Mouse (Mus musculus) spleen, adult 2 months (tissue): Measurements from ENCODE around the gene Stard9. TPM values are rescaled to one million over a fixed set of nuclear protein-coding genes. Genes with fewer than 3 reads are reported as not detected.
A peak's percentile ranks its signal among the peaks of the same experiment; 100 is the strongest.

Experiments
- DNase-seq, 2 experiments: peaks; one replicate each; pipeline versions ENCODE4 v3.0.0 to v3.0.0-alpha.2; 2012 to 2021; ENCODE audit warnings: low spot score in 2 of 2, low read depth in 1 of 2
- H3K27ac ChIP-seq: fragments of 200-500 bp; 2 replicates; pipeline ENCODE4 v1.5.1; 2012; ENCODE audit warnings: low read length, inconsistent platforms; ENCODE audit not compliant: insufficient read depth
- H3K27me3 ChIP-seq: fragments of 200-500 bp; 2 replicates; pipeline ENCODE4 v1.6.1; 2012; ENCODE audit warnings: mild to moderate bottlenecking, moderate library complexity, low read length, inconsistent platforms; ENCODE audit not compliant: control insufficient read depth, insufficient read depth
- H3K36me3 ChIP-seq: fragments of 200-500 bp; 2 replicates; pipeline ENCODE4 v1.6.1; 2012; ENCODE audit warnings: mild to moderate bottlenecking, low read length, inconsistent platforms; ENCODE audit not compliant: control insufficient read depth, insufficient read depth
- H3K4me1 ChIP-seq: fragments of 200-500 bp; 2 replicates; pipeline ENCODE4 v1.6.1; 2011; ENCODE audit warnings: inconsistent platforms; ENCODE audit not compliant: control insufficient read depth, insufficient read depth, insufficient read length
- H3K4me3 ChIP-seq: fragments of 200-500 bp; 2 replicates; pipeline ENCODE4 v1.5.1; 2011; ENCODE audit warnings: mild to moderate bottlenecking, inconsistent platforms; ENCODE audit not compliant: insufficient read depth, insufficient read length; ENCODE audit errors: extremely low read depth
- CTCF ChIP-seq: fragments of 200-500 bp; IDR thresholded peaks from 2 replicates; pipeline ENCODE4 v1.5.1; 2011; ENCODE audit warnings: mild to moderate bottlenecking, inconsistent platforms; ENCODE audit not compliant: insufficient read depth, insufficient read length, insufficient replicate concordance; ENCODE audit errors: extremely low read depth
- POLR2A ChIP-seq: fragments of 200-500 bp; IDR thresholded peaks from 2 replicates; pipeline ENCODE4 v1.6.1; 2011; ENCODE audit warnings: low read depth, low read length, inconsistent platforms
- WGBS: fragments of 180-500 bp; shearing (Covaris S2); methylation state at CpG from one replicate; pipeline ENCODE4 v1.1.7; 2018; 5-methylcytosine and 5-hydroxymethylcytosine counted together
- polyA plus RNA-seq: library from polyadenylated mRNA; depleted of rRNA; stranded (reverse); fragments of >200 nt; gene quantifications from 2 replicates; pipeline ENCODE4 v1.2.3, GENCODE M21; 2012; rRNA removed

The Stard9 gene
- polyA plus RNA-seq = 3.7 and 4.4 TPM in 2 replicates

GRCm38 (mm10) chr2:120628886-120629735, at the start of gene Stard9:
Gene Stard9, plus strand, starts transcription at chr2:120629121.
- Histone ChIP-seq H3K4me1 (no peaks in the 10 kb centered on the region; the same call in 1 of the 2 replicates), H3K36me3 (no peaks in the 10 kb centered on the region), H3K27ac (no peak within 1 kb of the TSS), H3K27me3 (no peaks in the 10 kb centered on the region), H3K4me3 (peak within 1 kb of the TSS; percentile 60)
- WGBS = 5% methylated on average over 36 of the region's 36 CpGs
- no peak for TF ChIP-seq POLR2A
- TF ChIP-seq CTCF = no peak
- DNase-seq = peak; percentile 97 to 98

GRCm38 (mm10) chr2:120589759-120590158, 39.2 kb upstream of the Stard9 start:
- no peaks in the 10 kb centered on the region for H3K27me3 ChIP-seq
- no peak overlapping the region for H3K4me3 ChIP-seq
- no peak for TF ChIP-seq POLR2A
- no peak for TF ChIP-seq CTCF
- WGBS = 91% methylated on average over 5 of the region's 5 CpGs
- DNase-seq = no peak
- no peaks in the 10 kb centered on the region for H3K4me1 ChIP-seq
- no peak overlapping the region for H3K27ac ChIP-seq
- peaks cover 3% of the 10 kb centered on the region for H3K36me3 ChIP-seq

- H3K4me1 ChIP-seq = no peaks in the 10 kb centered on the region
These were observed 36.7 kb upstream of the Stard9 start for GRCm38 (mm10) chr2:120592227-120592626.

GRCm38 (mm10) chr2:120597734-120598133, 31.2 kb upstream of the Stard9 start:
- no peak overlapping the region for H3K27ac ChIP-seq
- H3K27me3 ChIP-seq = no peaks in the 10 kb centered on the region
- H3K4me1 ChIP-seq = no peaks in the 10 kb centered on the region
- no peak overlapping the region for H3K4me3 ChIP-seq
- peaks cover 21% of the 10 kb centered on the region for H3K36me3 ChIP-seq
- no peak for TF ChIP-seq POLR2A
- no peak for TF ChIP-seq CTCF
- DNase-seq = no peak
- WGBS = 91% methylated on average over 2 of the region's 2 CpGs

More at GRCm38 (mm10) chr2:120592227-120592626, 36.7 kb upstream of the Stard9 start:
- H3K36me3 ChIP-seq = peaks cover 13% of the 10 kb centered on the region
- H3K27ac ChIP-seq = no peak overlapping the region
- DNase-seq = no peak
- WGBS = 83% methylated on average over 1 of the region's 1 CpGs
- no peaks in the 10 kb centered on the region for H3K27me3 ChIP-seq
- TF ChIP-seq CTCF (no peak), POLR2A (no peak)
- H3K4me3 ChIP-seq = no peak overlapping the region

- Histone ChIP-seq H3K4me1 (no peaks in the 10 kb centered on the region), H3K4me3 (no peak overlapping the region), H3K36me3 (peaks cover 20% of the 10 kb centered on the region), H3K27me3 (no peaks in the 10 kb centered on the region), H3K27ac (no peak overlapping the region)
- no peak for DNase-seq
- TF ChIP-seq POLR2A (no peak), CTCF (no peak)
- 56% methylated on average over 4 of the region's 4 CpGs for WGBS
These were observed 29.4 kb upstream of the Stard9 start for GRCm38 (mm10) chr2:120599506-120599905.

GRCm38 (mm10) chr2:120606021-120606690, 22.8 kb upstream of the Stard9 start:
- TF ChIP-seq POLR2A = no peak
- TF ChIP-seq CTCF = no peak
- no peaks in the 10 kb centered on the region for H3K27me3 ChIP-seq
- H3K4me1 ChIP-seq = no peaks in the 10 kb centered on the region
- peaks cover 8% of the 10 kb centered on the region for H3K36me3 ChIP-seq
- 91% methylated on average over 6 of the region's 6 CpGs for WGBS
- DNase-seq = no peak
- H3K4me3 ChIP-seq = no peak overlapping the region
- H3K27ac ChIP-seq = no peak overlapping the region
